Mouse (Mus musculus) olfactory bulb, adult 2 months (tissue): Measurements from ENCODE around the gene Nlk. TPM values are rescaled to one million over a fixed set of nuclear protein-coding genes. Genes with fewer than 3 reads are reported as not detected.

ENCODE experiments used
- H3K27ac ChIP-seq: fragments of 200-500 bp; 2 replicates; pipeline ENCODE4 v1.5.1; 2012; ENCODE audit warnings: low read depth, low read length; ENCODE audit not compliant: insufficient read depth
- H3K4me1 ChIP-seq: fragments of 200-500 bp; 2 replicates; pipeline ENCODE4 v1.6.1; 2012; ENCODE audit warnings: low read length; ENCODE audit not compliant: control insufficient read depth, insufficient read depth
- H3K4me3 ChIP-seq: fragments of 200-500 bp; 2 replicates; pipeline ENCODE4 v1.5.1; 2012; ENCODE audit warnings: mild to moderate bottlenecking, low read depth, low read length, moderate library complexity; ENCODE audit not compliant: insufficient read depth
- CTCF ChIP-seq: fragments of 200-500 bp; IDR thresholded peaks from 2 replicates; pipeline ENCODE4 v1.5.1; 2012; ENCODE audit warnings: low read depth, mild to moderate bottlenecking, low read length, moderate library complexity; ENCODE audit not compliant: insufficient read depth
- POLR2A ChIP-seq: fragments of 200-500 bp; IDR thresholded peaks from 2 replicates; pipeline ENCODE4 v1.6.1; 2012; ENCODE audit warnings: mild to moderate bottlenecking, low read depth, low read length, moderate library complexity; ENCODE audit not compliant: insufficient read depth
- WGBS: fragments of 180-500 bp; shearing (Covaris S2); methylation state at CpG from one replicate; pipeline ENCODE4 v1.1.7; 2018; 5-methylcytosine and 5-hydroxymethylcytosine counted together
- polyA plus RNA-seq: library from polyadenylated mRNA; stranded (reverse); fragments of >200 nt; gene quantifications from 2 replicates; pipeline ENCODE4 v1.2.4, GENCODE M21; 2012; ENCODE audit warnings: low replicate concordance; ENCODE audit not compliant: missing spikeins, insufficient read depth, insufficient read length

Nlk gene
- polyA plus RNA-seq, result not detected in 2 replicates

GRCm38 (mm10) chr11:78696777-78697752, at the start of gene Nlk:
TSS of gene Nlk (minus strand) at chr11:78697373.
- Histone ChIP-seq H3K4me3 (peak within 1 kb of the TSS; percentile 79), H3K4me1 (peaks cover 9% of the 10 kb centered on the region), H3K27ac (peak within 1 kb of the TSS; percentile 71)
- under 1% methylated on average over 52 of the region's 65 CpGs for WGBS
- TF ChIP-seq CTCF, result no peak
- TF ChIP-seq POLR2A, result peak; percentile 72

GRCm38 (mm10) chr11:78746264-78746663, 49.1 kb upstream of the Nlk start:
- 66% methylated on average over 7 of the region's 7 CpGs for WGBS
- TF ChIP-seq CTCF (no peak), POLR2A (no peak)
- H3K4me3 ChIP-seq, result no peak overlapping the region
- no peak overlapping the region for H3K27ac ChIP-seq
- peaks cover 18% of the 10 kb centered on the region for H3K4me1 ChIP-seq

GRCm38 (mm10) chr11:78745475-78745874, 48.3 kb upstream of the Nlk start:
- TF ChIP-seq POLR2A, result no peak
- no peak for TF ChIP-seq CTCF
- Histone ChIP-seq H3K4me3 (no peak overlapping the region), H3K27ac (no peak overlapping the region), H3K4me1 (peaks cover 10% of the 10 kb centered on the region)
- WGBS, result 38% methylated on average over 4 of the region's 4 CpGs

GRCm38 (mm10) chr11:78742461-78742860, 45.3 kb upstream of the Nlk start:
- 65% methylated on average over 3 of the region's 3 CpGs for WGBS
- TF ChIP-seq CTCF, result no peak
- Histone ChIP-seq H3K4me1 (peaks cover 8% of the 10 kb centered on the region), H3K27ac (no peak overlapping the region), H3K4me3 (no peak overlapping the region)

GRCm38 (mm10) chr11:78741958-78742357, 44.8 kb upstream of the Nlk start:
- no peak overlapping the region for H3K27ac ChIP-seq
- H3K4me1 ChIP-seq, result peaks cover 8% of the 10 kb centered on the region
- H3K4me3 ChIP-seq, result no peak overlapping the region
- TF ChIP-seq CTCF, result no peak
- no peak for TF ChIP-seq POLR2A
- WGBS, result 26% methylated on average over 7 of the region's 7 CpGs

GRCm38 (mm10) chr11:78739361-78739760, 42.2 kb upstream of the Nlk start:
- Histone ChIP-seq H3K27ac (no peak overlapping the region), H3K4me3 (no peak overlapping the region), H3K4me1 (peaks cover 10% of the 10 kb centered on the region)
- TF ChIP-seq POLR2A (no peak), CTCF (no peak)

- TF ChIP-seq CTCF (no peak), POLR2A (no peak)
- WGBS, result 44% methylated on average over 3 of the region's 3 CpGs
- H3K4me3 ChIP-seq, result no peak overlapping the region
- no peak overlapping the region for H3K27ac ChIP-seq
- peaks cover 3% of the 10 kb centered on the region for H3K4me1 ChIP-seq
Observed at GRCm38 (mm10) chr11:78736877-78737408, 39.8 kb upstream of the Nlk start.

GRCm38 (mm10) chr11:78735168-78735567, 38.0 kb upstream of the Nlk start:
- Histone ChIP-seq H3K27ac (no peak overlapping the region), H3K4me3 (no peak overlapping the region), H3K4me1 (peaks cover 2% of the 10 kb centered on the region; the same call in 1 of the 2 replicates)
- TF ChIP-seq CTCF, result no peak
- no peak for TF ChIP-seq POLR2A
- 100% methylated on average over 1 of the region's 1 CpGs for WGBS

GRCm38 (mm10) chr11:78732619-78733018, 35.4 kb upstream of the Nlk start:
- H3K4me1 ChIP-seq, result peaks cover 2% of the 10 kb centered on the region; the same call in 1 of the 2 replicates
- no peak overlapping the region for H3K4me3 ChIP-seq
- H3K27ac ChIP-seq, result no peak overlapping the region
- TF ChIP-seq POLR2A (no peak), CTCF (no peak)
- 91% methylated on average over 6 of the region's 6 CpGs for WGBS
